Mouse (Mus musculus) layer of hippocampus, postnatal 14 days (tissue): ENCODE measurements around the gene Il2rb. TPM values are rescaled to one million over a fixed set of nuclear protein-coding genes. Genes with fewer than 3 reads are reported as not detected.

Experiments
- total RNA-seq, 2 experiments: library from RNA; stranded (reverse); gene quantifications; 2 replicates each; pipeline ENCODE4 v1.2.3; 2021

Il2rb gene
- total RNA-seq, 2 experiments from 2014 or later: 0.07 to 0.12 TPM

Other genes starting within 250 kb of the Il2rb start
- 1 to 10 TPM; 2.3 to 2.7 TPM for gene Csf2rb2, start 189.6 kb downstream of the Il2rb start, total RNA-seq
- 1 to 10 TPM; 3.3 to 3.8 TPM for gene Csf2rb, start 169.5 kb downstream of the Il2rb start, total RNA-seq
- gene Tex33, start 99.4 kb downstream of the Il2rb start, total RNA-seq: under 1 TPM in 1 of 2 experiments, not detected in 1; 0.43 TPM
- 10 to 100 TPM; 35.4 to 45.6 TPM for gene Tst, start 89.4 kb downstream of the Il2rb start, total RNA-seq
- 10 to 100 TPM; 39.5 to 41.9 TPM for gene Mpst, start 88.9 kb downstream of the Il2rb start, total RNA-seq
- gene Kctd17, start 66.7 kb downstream of the Il2rb start, total RNA-seq: 100 to 1,000 TPM; 254 to 262 TPM
- gene Tmprss6, start 26.6 kb downstream of the Il2rb start, total RNA-seq: not detected
- gene C1qtnf6, start 36.1 kb upstream of the Il2rb start, total RNA-seq: 10 to 100 TPM; 10.8 to 12.0 TPM
- 10 to 100 TPM; 22.9 to 23.9 TPM for gene Sstr3, start 49.4 kb upstream of the Il2rb start, total RNA-seq
- gene Rac2, start 77.5 kb upstream of the Il2rb start, total RNA-seq: 1 to 10 TPM; 2.5 to 3.5 TPM
- gene Cyth4, start 101.8 kb upstream of the Il2rb start, total RNA-seq: 10 to 100 TPM; 16.9 to 18.0 TPM
- gene Elfn2, start 223.5 kb upstream of the Il2rb start, total RNA-seq: 100 to 1,000 TPM; 161 to 171 TPM